Mouse (Mus musculus): ENCODE results near the gene Rln1. TPM values are rescaled to one million over a fixed set of nuclear protein-coding genes. Genes with fewer than 3 reads are reported as not detected.

The Rln1 gene
- total and polyA plus RNA-seq, 2 experiments from 2014 or later: 4.5 to 7.2 TPM

DNA sequence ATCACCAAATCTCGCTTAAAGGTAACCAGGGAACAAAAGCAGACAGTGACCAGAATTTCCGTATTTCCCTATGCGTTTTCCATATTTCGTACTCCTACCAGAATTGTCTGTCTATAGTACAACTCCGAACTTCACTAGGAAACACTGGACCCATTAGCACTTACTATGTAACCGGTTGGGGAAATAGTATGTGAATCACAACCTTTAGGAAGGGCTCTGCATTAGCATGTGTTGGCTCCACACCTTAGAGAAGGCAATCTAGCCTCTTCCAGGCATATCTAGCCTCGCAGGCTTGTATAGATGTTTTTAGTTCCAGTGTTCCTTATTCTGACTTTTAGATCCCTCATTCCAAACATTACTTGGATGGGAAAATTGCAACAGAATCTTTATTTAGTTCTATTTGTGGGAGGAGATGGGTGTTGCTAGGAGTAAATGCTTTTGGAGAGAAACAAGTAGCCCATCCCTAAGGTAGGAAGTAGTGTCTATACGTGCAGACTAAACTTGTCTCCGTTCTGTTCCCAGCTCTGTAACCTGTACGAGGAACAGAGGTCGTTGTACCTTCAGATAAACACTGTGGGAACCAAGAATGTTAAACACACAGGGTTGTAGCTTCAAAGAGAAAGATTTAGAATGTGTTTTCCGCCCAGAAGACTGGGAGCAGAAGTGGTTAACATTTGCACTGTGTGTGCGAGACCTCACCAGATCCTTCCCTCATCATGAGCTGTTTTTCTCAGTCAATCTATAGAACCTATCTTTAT is 27.9 kb upstream of the Rln1 start:
- no peak for TF ChIP-seq CTCF (IDR thresholded peaks at IDR 0.05)
- 48% methylated on average over 13 of the region's 13 CpGs for WGBS

DNA sequence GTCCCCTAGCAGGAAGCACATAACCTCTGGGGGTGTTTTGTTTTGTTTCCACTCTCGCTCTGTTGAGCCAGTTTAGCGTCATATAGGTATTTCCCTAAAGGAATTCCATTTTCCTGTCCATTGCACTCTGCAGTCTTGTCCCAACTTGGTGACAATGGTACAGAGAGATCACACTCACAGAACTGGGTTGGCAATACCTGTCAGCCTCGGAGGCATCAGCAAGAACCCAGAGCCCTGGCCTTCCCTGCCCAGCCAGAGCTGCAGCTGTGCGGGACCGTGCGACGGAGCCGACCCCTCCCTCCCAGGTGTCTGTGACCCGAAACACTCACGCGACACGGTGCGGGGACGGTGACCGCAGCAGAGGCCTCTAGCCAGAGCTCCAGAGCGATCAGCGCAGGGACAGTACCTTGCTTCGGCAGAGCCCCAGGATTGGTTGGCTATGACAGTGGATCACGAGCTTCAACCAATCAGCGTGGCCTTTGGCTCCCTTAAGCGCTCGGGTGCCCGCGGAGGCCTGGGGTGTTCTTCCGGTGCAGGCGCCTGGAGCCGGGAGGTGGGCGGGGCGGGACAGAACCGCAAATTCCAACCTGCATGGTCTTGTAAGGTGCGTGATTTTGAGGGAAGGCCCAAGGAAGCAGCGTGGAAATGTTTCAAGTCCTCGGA is 27.1 kb upstream of the Rln1 start:
- Histone ChIP-seq H3K36me3 (ENCODE audit: insufficient read depth, low read length) (0 out of 2 replicates have a peak, but pooled peaks cover 6% of the 10 kb centered on the region), H3K4me3 (ENCODE audit: low read depth, low read length) (peak overlapping the region; percentile 69), H3K9ac (replicated peaks; ENCODE audit: low read length, poor library complexity, severe bottlenecking) (peak overlapping the region; percentile 76), H3K9me3 (ENCODE audit: low read length) (no peaks in the 10 kb centered on the region), H3K27me3 (ENCODE audit: insufficient read depth, low read length) (no peaks in the 10 kb centered on the region), H3K4me1 (ENCODE audit: insufficient read depth, low read length) (peaks cover 9% of the 10 kb centered on the region), H3K4me2 (ENCODE audit: low read depth, low read length, poor library complexity, severe bottlenecking) (peak overlapping the region; percentile 75), H3K27ac (ENCODE audit: low read depth, low read length) (peak overlapping the region; percentile 71)
- peak; percentile 97 for DNase-seq (ENCODE audit: low spot score)
- 2% methylated on average over 33 of the region's 33 CpGs for WGBS
- no peak for TF ChIP-seq CTCF (IDR thresholded peaks at IDR 0.05)
- peak; percentile 99 for ATAC-seq (ENCODE audit: low FRiP score)

More for the DNA sequence above, 27.9 kb upstream of the Rln1 start:
- Histone ChIP-seq H3K27ac (ENCODE audit: low read depth, low read length) (0 out of 2 replicates have a peak overlapping the region, but pooled peaks have one; percentile 27), H3K27me3 (ENCODE audit: insufficient read depth, low read length) (no peaks in the 10 kb centered on the region), H3K4me2 (ENCODE audit: low read depth, low read length, poor library complexity, severe bottlenecking) (peak overlapping the region; percentile 75), H3K36me3 (ENCODE audit: insufficient read depth, low read length) (0 out of 2 replicates have a peak, but pooled peaks cover 4% of the 10 kb centered on the region), H3K9ac (replicated peaks; ENCODE audit: low read length, poor library complexity, severe bottlenecking) (peak overlapping the region; percentile 76; the same call in 1 of the 2 replicates), H3K9me3 (ENCODE audit: low read length) (no peaks in the 10 kb centered on the region), H3K4me1 (ENCODE audit: insufficient read depth, low read length) (peaks cover 9% of the 10 kb centered on the region), H3K4me3 (ENCODE audit: low read depth, low read length) (peak overlapping the region; percentile 69)
- DNase-seq (ENCODE audit: low spot score) (no peak), ATAC-seq (ENCODE audit: low FRiP score) (peak; percentile 47; the same call in 1 of the 2 replicates)

DNA sequence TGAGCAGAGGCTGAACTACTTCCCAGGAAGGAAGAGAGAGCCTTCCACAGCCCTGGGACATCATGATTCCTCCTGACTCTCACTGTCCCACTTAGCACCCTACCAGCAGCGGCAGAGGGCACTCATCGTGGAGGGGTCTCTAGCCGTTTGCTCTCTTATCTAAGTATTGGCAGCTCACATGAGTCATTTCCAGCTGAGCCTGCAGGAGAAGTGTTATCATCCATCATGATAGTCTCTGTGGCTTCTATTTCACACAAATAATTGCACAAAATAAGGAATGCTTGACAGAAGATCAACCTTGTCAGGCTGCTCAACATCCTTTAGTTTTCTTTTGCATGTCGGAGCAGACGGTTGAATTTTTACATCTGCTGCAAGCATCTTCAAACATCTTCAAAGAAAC is 25.8 kb upstream of the Rln1 start:
- ATAC-seq (ENCODE audit: low FRiP score): no peak

DNA sequence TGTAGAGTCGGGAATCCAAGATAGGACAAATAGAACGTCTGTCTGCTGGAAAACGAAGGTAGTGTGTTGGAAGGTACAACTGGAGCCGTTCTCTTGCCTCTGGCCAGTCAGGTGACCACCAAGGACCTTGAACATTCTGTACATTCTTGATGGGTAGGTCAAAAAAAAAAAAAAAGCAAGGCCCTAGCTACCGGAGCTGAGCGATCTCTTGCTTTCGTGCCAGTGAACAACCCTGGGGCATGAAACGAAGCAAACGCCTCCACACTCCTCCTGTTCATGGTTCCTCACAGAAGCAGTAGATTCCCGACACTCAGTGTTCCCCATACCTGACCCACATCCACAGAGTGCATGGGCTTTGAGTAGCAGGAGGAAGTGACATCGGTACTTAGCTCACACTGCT is 21.8 kb upstream of the Rln1 start:
- TF ChIP-seq CTCF (IDR thresholded peaks at IDR 0.05): no peak
- 89% methylated on average over 11 of the region's 11 CpGs for WGBS
- no peak overlapping the region for H3K27ac ChIP-seq (ENCODE audit: low read depth, low read length)

More for the DNA sequence above, 25.8 kb upstream of the Rln1 start:
- Histone ChIP-seq H3K27me3 (ENCODE audit: insufficient read depth, low read length) (no peaks in the 10 kb centered on the region), H3K4me1 (ENCODE audit: insufficient read depth, low read length) (peaks cover 9% of the 10 kb centered on the region), H3K4me3 (ENCODE audit: low read depth, low read length) (no peak overlapping the region), H3K9me3 (ENCODE audit: low read length) (no peaks in the 10 kb centered on the region), H3K27ac (ENCODE audit: low read depth, low read length) (no peak overlapping the region), H3K36me3 (ENCODE audit: insufficient read depth, low read length) (0 out of 2 replicates have a peak, but pooled peaks cover 6% of the 10 kb centered on the region), H3K4me2 (ENCODE audit: low read depth, low read length, poor library complexity, severe bottlenecking) (no peak overlapping the region), H3K9ac (replicated peaks; ENCODE audit: low read length, poor library complexity, severe bottlenecking) (no peak overlapping the region)
- no peak for DNase-seq (ENCODE audit: low spot score)
- 90% methylated on average over 5 of the region's 5 CpGs for WGBS
- no peak for TF ChIP-seq CTCF (IDR thresholded peaks at IDR 0.05)

DNA sequence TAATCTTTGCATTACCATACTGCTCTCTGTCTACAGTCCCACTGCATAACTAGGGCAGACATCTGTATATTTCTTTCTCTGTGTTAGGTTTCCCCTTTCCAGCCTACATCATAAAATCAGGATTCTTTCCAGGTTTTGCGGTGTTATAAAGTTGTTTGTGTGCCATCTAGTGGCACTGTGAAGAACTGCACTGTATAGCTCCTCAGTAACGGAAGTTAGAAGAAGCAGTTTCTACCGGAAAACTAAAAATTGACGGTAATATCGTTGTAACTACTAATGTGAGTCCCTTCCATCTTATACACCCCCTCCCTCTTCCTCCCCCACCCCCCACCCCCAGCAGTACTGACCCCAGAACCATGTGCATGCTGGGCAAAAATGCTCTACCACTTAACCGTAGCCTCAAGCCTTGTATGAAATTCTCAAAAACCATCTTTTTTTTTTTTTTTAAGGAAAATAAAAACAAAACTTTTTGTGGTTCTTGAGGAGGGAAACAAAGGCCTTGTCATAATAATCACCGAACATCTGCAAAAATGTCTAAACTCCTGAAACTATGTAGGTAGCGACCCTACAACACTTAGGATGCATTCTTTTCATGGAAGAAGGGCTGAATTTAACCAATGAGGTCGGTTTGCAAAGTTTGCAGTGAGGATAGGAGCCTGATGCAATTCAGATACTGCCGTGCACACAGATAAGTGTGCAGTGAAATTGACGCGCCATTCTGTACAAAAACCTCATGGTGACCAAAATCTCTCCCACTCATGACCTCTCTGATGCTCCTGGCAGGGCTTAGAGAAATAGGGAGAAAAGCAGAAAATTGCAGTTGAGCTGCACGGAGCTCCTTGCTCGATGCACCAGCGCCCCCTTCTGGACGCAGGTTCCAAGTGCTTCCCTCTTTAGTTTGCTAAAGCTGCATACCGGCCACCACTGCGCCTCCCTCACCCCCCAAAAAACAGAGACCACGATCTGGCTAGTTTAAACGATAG is 20.7 kb upstream of the Rln1 start:
- 4% methylated on average over 20 of the region's 20 CpGs for WGBS
- H3K4me2 ChIP-seq (ENCODE audit: low read depth, low read length, poor library complexity, severe bottlenecking): peak overlapping the region; percentile 32
- no peaks in the 10 kb centered on the region for H3K9me3 ChIP-seq (ENCODE audit: low read length)
- peak; percentile 90 for TF ChIP-seq CTCF (IDR thresholded peaks at IDR 0.05)
- no peaks in the 10 kb centered on the region for H3K4me1 ChIP-seq (ENCODE audit: insufficient read depth, low read length)
- ATAC-seq (ENCODE audit: low FRiP score): peak; percentile 76
- no peak overlapping the region for H3K9ac ChIP-seq (replicated peaks; ENCODE audit: low read length, poor library complexity, severe bottlenecking)
- no peaks in the 10 kb centered on the region for H3K27me3 ChIP-seq (ENCODE audit: insufficient read depth, low read length)
- H3K27ac ChIP-seq (ENCODE audit: low read depth, low read length): no peak overlapping the region
- peak; percentile 87 for DNase-seq (ENCODE audit: low spot score)
- no peak overlapping the region for H3K4me3 ChIP-seq (ENCODE audit: low read depth, low read length)
- peaks cover 7% of the 10 kb centered on the region for H3K36me3 ChIP-seq (ENCODE audit: insufficient read depth, low read length)

More for the DNA sequence above, 21.8 kb upstream of the Rln1 start:
- ATAC-seq (ENCODE audit: low FRiP score): no peak
- peaks cover 8% of the 10 kb centered on the region; the same call in 1 of the 2 replicates for H3K4me1 ChIP-seq (ENCODE audit: insufficient read depth, low read length)
- no peaks in the 10 kb centered on the region for H3K27me3 ChIP-seq (ENCODE audit: insufficient read depth, low read length)
- no peak overlapping the region for H3K4me3 ChIP-seq (ENCODE audit: low read depth, low read length)
- DNase-seq (ENCODE audit: low spot score): no peak
- no peak overlapping the region for H3K9ac ChIP-seq (replicated peaks; ENCODE audit: low read length, poor library complexity, severe bottlenecking)
- H3K36me3 ChIP-seq (ENCODE audit: insufficient read depth, low read length): 0 out of 2 replicates have a peak, but pooled peaks cover 6% of the 10 kb centered on the region
- H3K4me2 ChIP-seq (ENCODE audit: low read depth, low read length, poor library complexity, severe bottlenecking): no peak overlapping the region
- H3K9me3 ChIP-seq (ENCODE audit: low read length): no peaks in the 10 kb centered on the region
